Mouse (Mus musculus) embryonic fibroblast, embryonic 13.5 days (primary cell): Measurements from ENCODE around the gene Evi5.

ENCODE experiments used
- CTCF ChIP-seq: IDR thresholded peaks from 2 replicates; pipeline ENCODE4 v1.5.1; 2011; ENCODE audit warnings: mild to moderate bottlenecking, control low read depth, low read length, moderate library complexity, borderline replicate concordance; ENCODE audit not compliant: insufficient read depth
- POLR2A ChIP-seq: IDR thresholded peaks from 2 replicates; pipeline ENCODE4 v1.6.1; 2011; ENCODE audit warnings: low read depth, mild to moderate bottlenecking, control low read depth, low read length, moderate library complexity

GRCm38 (mm10) chr5:107801234-107801633 lies 73.7 kb downstream of the Evi5 start:
- no peak for TF ChIP-seq POLR2A
- TF ChIP-seq CTCF, result no peak
